Mouse (Mus musculus) brown adipose tissue, adult 24 weeks (tissue): ENCODE data around the gene Sox6. TPM values are rescaled to one million over a fixed set of nuclear protein-coding genes. Genes with fewer than 3 reads are reported as not detected.

Experiments
- H3K27ac ChIP-seq: fragments of 200-500 bp; replicated peaks from 2 replicates; pipeline ENCODE4 v1.5.1; 2012; ENCODE audit warnings: low read depth, mild to moderate bottlenecking, low read length
- H3K4me1 ChIP-seq: fragments of 200-500 bp; 2 replicates; pipeline ENCODE4 v1.6.1; 2012; ENCODE audit warnings: low read length, mixed read lengths; ENCODE audit not compliant: control insufficient read depth, insufficient read depth, insufficient read length
- H3K4me3 ChIP-seq: fragments of 200-500 bp; 2 replicates; pipeline ENCODE4 v1.5.1; 2012; ENCODE audit warnings: low read depth, mild to moderate bottlenecking, low read length, moderate library complexity; ENCODE audit not compliant: insufficient read depth
- polyA plus RNA-seq: library from polyadenylated mRNA; stranded (reverse); fragments of >200 nt; gene quantifications from 2 replicates; pipeline ENCODE4 v1.2.4, GENCODE M21; 2012; ENCODE audit not compliant: missing spikeins, insufficient read depth, insufficient read length

Gene Sox6
- polyA plus RNA-seq, 1 experiment: 24.8 TPM

DNA sequence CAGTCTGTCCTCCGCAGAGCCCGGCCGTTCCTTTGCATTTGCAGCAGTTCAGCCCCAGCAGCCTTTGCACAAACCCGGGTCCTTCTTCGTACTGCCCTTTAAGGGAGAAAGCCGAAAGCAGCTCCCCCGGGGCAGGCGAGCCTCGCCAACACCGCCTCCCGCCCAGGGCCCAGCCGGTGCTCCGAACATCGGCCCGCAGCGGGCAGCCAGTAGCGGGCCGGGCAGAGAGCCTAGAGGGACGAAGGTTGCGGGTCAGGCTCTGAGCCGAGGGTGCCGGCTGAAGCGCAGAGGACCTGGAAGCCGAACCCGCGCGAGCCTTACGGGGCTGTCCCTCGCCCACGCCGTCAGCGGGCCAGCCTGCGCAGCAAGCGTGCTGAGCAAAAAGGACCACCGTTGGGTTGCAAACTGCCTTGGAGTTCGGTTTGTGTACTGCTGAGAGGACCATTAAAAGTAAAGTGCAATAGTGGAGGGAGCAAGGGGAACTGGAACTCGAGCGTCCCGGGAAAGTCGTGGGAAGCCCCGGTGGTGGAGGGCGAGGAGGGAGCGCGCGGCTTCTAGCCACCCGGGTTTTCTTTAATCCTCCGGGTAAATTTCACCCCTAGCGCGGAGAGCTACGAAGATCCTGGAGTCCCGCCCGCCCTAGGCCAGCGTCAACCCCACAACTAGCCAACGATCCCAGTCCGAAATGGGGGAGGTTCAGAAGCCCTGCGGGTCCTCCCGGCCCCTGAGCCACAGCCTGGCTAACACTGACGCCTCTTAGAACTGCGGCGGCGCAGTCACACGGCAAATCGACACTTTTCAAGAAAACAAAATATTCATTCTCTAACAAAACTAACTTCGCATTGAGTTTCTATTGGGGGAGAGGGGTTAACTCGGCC, 6.6 kb downstream of the Sox6 start:
- no peaks in the 10 kb centered on the region for H3K4me1 ChIP-seq
- peak overlapping the region; percentile 85 for H3K4me3 ChIP-seq
- peak overlapping the region; percentile 93 for H3K27ac ChIP-seq

DNA sequence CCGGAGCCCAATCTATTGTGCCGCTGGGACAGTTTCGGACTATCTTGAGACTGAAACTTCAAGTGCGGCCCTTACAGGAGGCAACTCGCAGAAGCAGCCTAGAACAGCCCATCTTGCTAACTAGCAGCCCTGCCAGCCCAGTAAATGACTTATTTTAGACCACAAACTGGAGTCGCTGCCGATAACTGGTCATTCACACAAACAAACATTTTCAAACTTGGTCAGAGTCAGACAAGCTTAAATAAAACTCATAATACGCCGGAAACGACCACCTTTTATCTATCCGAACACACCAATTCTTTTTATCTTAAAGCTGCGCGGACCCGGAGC, 7.2 kb downstream of the Sox6 start:
- peak overlapping the region; percentile 85 for H3K4me3 ChIP-seq
- H3K27ac ChIP-seq: peak overlapping the region; percentile 71
- H3K4me1 ChIP-seq: no peaks in the 10 kb centered on the region

DNA sequence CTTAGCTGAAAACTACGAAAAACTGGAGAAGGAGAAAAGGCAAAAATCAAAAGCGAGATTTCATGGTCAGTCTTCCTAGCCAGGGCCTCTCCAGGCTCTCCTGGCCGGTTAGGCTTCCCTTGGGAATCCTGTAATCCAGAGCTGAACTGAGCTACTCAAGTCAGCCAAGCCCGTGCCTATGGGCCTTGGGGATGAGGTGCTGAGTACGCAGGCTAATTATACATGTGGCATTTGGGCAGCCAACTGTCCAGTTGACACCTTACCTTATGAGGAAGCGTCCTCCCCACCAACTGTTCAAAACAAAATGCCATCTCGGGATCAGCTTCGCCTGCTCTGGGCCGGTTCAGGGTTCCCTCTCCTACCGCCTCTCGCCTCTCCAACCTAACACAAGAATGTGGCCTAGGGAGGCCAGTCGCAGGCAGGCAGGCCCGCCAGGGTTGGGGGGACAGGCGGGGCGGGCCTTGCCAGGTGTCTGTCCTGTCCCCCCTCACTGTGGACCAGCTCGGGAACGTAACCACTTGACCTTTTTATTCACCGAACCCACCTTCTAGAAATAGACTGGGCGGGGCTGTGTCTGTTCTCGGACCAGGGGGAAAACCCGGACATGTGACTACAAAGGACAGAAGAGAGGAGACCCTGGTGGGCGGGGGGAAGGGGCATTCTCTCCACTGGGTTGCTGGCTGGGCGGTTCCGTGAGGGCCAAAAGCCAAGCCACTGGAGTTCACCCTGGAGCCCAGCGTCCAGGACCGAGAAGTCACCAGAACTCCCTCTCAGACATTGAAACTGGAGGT, 7.8 kb downstream of the Sox6 start:
- H3K4me1 ChIP-seq: no peaks in the 10 kb centered on the region

DNA sequence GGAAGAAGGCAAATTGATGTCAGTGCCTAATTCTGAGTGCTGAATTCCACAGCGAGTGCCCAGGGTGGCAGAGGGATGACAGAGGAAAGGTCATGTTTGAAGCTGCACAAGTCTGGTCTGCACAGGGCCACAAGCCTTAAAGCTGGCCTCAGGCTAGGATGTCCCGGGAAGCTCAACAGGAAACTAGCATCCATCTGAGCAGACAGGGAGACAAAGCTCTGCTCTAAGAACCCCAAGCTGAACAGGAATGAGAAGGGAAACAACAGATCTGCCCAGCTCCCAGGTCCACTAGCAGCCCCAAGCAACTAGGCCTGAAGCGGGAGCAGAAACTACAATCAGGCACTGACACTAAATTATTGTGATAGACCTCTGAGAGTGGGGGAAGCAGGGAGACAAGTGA, 8.6 kb downstream of the Sox6 start:
- Histone ChIP-seq H3K4me1 (no peaks in the 10 kb centered on the region), H3K27ac (no peak overlapping the region), H3K4me3 (0 out of 2 replicates have a peak overlapping the region, but pooled peaks have one; percentile 19)

More for the DNA sequence above, 7.8 kb downstream of the Sox6 start:
- peak overlapping the region; percentile 85 for H3K4me3 ChIP-seq
- peak overlapping the region; percentile 71 for H3K27ac ChIP-seq

DNA sequence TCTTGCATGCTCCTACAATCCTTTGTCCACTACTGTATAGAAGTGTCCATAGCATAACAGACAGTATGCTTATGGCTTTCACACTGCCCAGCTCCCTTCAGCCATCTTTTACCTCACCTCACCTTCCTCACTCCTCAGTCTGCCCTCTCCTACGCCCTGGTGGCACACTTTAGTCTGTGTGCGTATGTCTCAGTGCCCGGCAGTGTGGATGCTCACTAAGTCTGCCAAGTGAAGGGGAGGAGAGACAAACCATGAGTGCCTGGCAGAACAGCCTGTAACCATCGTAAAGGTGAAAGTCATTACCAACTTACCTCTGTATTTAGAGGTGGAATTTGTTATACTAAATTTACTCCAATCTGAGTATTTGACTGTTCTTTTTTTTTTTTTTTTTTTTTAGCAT, 35.9 kb downstream of the Sox6 start:
- Histone ChIP-seq H3K27ac (no peak overlapping the region), H3K4me3 (no peak overlapping the region), H3K4me1 (no peaks in the 10 kb centered on the region)

DNA sequence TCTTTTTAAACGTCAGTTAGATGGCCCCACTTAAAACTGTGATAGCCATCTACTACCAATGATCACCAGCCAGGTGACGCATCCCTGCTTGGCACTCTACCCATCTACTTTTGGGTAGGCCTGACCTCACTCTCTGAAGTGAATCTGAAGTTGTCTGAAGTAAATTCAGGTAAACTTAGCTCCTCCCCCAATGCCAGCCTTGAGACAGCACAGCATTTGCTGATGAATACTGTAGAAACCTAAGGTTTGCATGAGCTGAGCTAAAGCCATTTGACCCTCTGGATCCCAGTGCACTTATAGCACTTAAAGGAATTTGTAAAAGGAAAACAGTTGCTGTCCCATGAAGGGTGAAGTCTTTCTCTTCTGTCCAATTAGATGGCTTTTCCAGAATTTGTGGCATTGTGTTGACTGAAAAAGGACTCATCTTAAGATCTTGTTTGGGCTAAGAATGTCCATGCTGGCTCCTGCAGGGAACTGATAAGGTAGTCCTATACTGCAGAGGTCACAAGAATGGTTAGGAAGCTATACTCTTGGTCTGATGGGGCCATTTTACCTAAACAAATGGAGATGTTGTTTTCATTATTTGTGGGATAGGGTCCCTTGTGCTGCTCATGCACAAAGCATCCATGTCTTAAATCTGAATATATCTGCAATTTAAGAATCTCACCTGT, 50.4 kb downstream of the Sox6 start:
- Histone ChIP-seq H3K4me1 (no peaks in the 10 kb centered on the region), H3K4me3 (no peak overlapping the region), H3K27ac (no peak overlapping the region)

DNA sequence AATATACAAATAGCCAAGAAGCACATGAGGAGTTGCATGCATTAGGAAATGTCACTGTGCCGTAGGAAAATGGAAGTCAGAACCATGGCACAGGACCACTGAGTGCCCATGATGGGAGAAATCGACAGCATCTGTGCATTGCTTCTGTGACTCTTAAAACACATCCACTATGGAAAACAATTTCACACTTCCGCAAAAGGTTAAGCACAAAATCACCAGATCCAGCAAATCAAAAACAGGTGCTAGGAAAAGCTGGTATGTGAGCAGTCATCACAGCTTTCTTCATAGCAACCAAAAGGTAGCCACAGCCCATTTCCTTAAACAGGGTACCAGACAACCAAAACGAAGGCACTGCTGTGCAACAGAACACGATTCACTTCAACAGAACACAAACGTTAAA, 52.9 kb downstream of the Sox6 start:
- no peaks in the 10 kb centered on the region for H3K4me1 ChIP-seq
- no peak overlapping the region for H3K4me3 ChIP-seq
- no peak overlapping the region for H3K27ac ChIP-seq

DNA sequence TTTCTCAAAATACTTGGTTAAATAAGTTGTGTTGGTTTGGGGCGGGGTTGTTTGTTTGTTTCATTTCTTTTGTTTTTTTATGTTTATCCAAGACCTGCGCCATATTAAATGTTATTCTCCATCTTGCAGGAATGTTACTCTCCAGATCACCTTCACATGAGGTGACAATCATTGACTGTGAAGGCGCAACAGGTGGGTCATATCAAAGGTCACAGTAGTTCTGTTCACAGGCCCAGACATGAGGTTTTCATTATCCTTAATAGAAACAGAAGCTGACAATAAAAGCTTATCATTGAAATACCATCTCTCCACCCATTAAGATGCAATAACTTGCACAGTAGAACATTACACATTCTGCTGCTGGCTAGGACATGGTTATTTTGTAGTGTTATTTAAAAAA, 54.5 kb downstream of the Sox6 start:
- Histone ChIP-seq H3K4me3 (no peak overlapping the region), H3K27ac (no peak overlapping the region), H3K4me1 (no peaks in the 10 kb centered on the region)

DNA sequence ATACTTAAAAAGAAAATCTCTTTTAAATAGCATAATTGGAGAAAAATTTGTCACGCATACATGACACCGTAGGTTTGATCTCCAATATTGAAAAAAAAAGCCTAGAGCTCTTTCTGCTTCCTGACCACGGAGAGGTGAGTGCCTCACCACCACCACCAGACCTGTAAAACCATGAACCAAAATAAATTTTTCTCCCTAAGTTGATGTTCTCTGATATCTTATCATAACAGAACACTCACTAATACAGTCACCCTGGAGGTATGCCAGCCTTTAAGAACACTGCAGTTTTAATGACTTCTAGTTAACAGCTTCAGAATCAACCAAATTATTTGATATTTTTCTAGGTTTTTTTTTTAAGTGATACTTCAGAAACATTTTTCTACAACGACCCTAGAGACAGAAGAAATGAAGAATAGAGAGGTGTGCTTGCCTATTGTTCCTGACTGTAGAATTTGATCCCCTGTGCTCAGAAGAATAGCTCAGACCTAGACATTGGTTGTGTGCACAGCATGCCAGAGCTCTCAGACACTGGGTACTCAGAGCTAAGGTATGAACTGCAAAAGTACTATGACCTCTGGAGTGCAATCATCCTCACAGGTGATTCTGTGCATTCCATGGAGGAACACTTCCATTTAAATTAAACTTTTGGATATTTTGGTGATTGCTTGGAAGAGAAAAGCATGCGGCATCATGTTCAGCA, 58.6 kb downstream of the Sox6 start:
- Histone ChIP-seq H3K27ac (no peak overlapping the region), H3K4me1 (no peaks in the 10 kb centered on the region), H3K4me3 (no peak overlapping the region)

DNA sequence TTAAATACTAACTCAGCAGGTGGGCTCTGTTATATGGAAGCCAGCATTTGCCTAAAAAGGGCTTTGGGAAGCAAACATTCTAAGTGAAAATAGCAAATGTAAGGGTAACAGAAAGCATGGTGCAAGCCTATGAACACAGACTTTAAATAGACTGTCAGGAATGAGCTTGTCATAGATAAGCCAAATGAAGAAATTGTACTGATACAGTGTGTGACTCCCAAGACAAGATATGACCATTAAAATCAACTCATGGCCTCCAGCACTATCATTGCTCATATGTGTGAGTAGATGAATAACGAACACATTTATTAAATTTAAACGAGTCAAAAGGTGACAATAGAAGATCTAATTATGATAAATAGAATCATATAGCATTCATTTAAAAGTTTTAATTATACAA, 64.1 kb downstream of the Sox6 start:
- no peak overlapping the region for H3K27ac ChIP-seq
- H3K4me1 ChIP-seq: no peaks in the 10 kb centered on the region
- H3K4me3 ChIP-seq: no peak overlapping the region

DNA sequence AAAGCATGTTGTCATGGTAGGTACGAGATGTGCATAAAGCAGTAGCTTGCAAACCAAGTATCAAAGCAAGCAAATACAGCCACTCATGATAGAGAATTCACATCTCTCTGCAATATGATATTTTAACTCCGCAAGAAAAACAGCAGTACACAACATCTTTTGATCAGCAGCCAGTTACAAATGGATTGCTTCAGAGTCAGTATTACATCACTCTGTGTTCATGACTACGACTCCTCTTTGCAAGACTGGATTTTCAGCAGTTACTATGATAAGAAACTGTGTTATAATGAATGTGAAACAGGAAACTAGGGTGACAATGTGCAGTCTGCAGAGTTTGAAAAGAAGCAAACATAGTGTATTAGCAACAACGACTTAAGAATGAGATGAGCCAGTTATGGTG, 71.4 kb downstream of the Sox6 start:
- H3K27ac ChIP-seq: no peak overlapping the region
- no peak overlapping the region for H3K4me3 ChIP-seq
- no peaks in the 10 kb centered on the region for H3K4me1 ChIP-seq

DNA sequence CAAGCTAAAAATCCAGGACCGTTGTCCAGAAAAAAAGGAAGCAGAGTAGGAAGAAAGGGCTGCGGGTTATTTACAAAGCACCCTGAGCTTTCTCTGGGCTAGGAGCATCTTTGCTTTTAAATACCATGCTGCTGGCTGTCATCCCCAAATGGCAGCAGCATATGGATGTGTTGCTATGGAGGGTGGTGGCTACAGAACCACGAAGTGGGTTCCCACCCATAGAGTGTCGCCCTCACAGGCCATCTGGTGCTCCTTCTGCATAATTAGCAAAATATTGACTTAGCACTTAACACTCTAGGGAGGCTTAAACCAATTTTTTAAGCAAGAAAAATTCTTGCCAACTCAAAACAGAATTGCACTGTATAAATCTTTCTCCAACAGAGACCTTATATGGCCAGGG, 72.4 kb downstream of the Sox6 start:
- Histone ChIP-seq H3K4me1 (no peaks in the 10 kb centered on the region), H3K27ac (no peak overlapping the region), H3K4me3 (no peak overlapping the region)

DNA sequence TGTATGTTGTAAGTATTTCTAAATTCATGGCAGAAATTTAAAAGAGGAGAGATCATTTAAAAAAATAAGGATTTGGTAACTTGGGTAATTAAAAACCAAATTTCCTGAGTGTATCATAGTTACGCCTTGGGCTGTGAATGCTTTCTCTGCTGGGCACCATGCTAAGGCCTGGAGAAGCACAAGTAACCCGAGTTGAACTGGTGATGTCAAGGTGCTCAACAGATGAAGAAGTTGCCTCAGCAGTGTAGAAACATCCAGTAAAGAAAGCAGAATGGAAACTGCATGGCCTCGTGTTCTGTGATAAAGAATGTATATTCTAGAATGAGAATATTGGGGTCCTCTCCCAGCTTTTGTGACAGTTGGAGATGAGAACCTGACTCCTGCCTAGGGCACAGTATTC, 85.5 kb downstream of the Sox6 start:
- Histone ChIP-seq H3K27ac (no peak overlapping the region), H3K4me3 (no peak overlapping the region), H3K4me1 (no peaks in the 10 kb centered on the region)

DNA sequence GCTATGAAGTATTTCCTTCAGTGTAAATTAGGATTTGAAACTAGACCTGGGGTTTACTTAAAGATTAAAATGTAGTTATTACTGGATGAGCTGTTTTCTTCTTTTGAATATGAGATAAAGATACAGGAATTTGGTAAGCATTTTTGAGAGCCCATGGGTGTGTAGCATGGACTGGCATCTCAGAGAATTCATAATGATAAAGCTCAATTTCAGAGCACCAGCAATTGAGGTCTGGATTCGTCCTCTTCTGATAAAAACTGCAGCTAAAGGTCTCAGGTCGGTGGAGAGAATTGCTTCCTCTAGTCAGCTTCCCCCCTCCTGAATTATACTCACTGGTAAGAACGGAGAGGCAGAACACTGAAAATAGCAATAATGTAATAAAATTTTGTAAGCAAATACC, 86.4 kb downstream of the Sox6 start:
- Histone ChIP-seq H3K4me1 (no peaks in the 10 kb centered on the region), H3K27ac (no peak overlapping the region), H3K4me3 (no peak overlapping the region)

DNA sequence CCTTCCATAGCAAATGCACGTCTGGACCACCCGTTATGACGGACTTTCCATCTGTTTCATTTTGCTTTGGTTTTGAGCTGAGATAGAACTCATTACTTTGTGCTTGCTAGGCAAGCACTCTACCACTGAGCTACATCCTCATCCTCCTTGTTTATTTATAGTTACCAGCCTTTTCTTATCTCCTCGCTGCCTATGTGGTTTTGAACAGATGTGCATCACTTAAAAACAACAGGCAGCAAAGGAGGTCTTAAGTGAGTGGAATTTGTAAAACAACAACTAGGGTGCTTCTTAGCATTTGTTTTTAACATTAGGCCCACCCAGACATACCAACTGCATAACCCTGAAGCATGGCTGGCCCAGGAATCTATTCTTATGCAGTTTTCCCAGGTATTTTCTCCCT, 86.9 kb downstream of the Sox6 start:
- H3K4me3 ChIP-seq: no peak overlapping the region
- H3K4me1 ChIP-seq: no peaks in the 10 kb centered on the region
- H3K27ac ChIP-seq: no peak overlapping the region
